In genomic region chr1:91227381-91228054, GRCm38 (mm10) we compare ENCODE assay signal across 10 mouse cellular contexts. TPM values are rescaled to one million over a fixed set of nuclear protein-coding genes. Genes with fewer than 3 reads are reported as not detected.
A peak's percentile ranks its signal among the peaks of the same experiment; 100 is the strongest.
DNase-seq lines count a peak whose midpoint lies in the region; ATAC-seq lines count a peak whose summit lies in the region.
"Had no signal": no experiment of that assay in that cellular context is flagged by ENCODE, and none has a peak within 500 bp of the region (broad histone marks: within the 10 kb centered on the region; RNA-seq: fewer than 3 reads in every experiment).

No protein-coding gene starts in this region.

- WGBS in kidney, embryonic 16.5 days, result 58% methylated on average over 15 of the region's 15 CpGs
- 41% methylated on average over 15 of the region's 15 CpGs for WGBS in intestine, embryonic 16.5 days

- no peak overlapping the region for H3K27ac ChIP-seq in kidney, embryonic 16.5 days (ENCODE audit: low read length)
- peak overlapping the region; percentile 23; the same call in 1 of the 2 replicates for H3K27ac ChIP-seq in intestine, embryonic 16.5 days (ENCODE audit: low read length)
- H3K27ac ChIP-seq: neural tube, embryonic 15.5 days had no signal

- H3K9ac ChIP-seq in kidney, embryonic 16.5 days (replicated peaks; ENCODE audit: low read length), result no peak overlapping the region
- no peak overlapping the region for H3K9ac ChIP-seq in intestine, embryonic 16.5 days (ENCODE audit: low read depth, low read length)
- H3K9ac ChIP-seq: neural tube, embryonic 15.5 days had no signal

- ATAC-seq in kidney, embryonic 16.5 days (ENCODE audit: low FRiP score, low TSS enrichment), result no peak
- ATAC-seq in intestine, embryonic 16.5 days, result no peak
- peak; percentile 46; the same call in 1 of the 2 replicates for ATAC-seq in megakaryocyte-erythroid progenitor cell, adult 5-6 weeks (replicated peaks; ENCODE audit: low FRiP score, low TSS enrichment, poor library complexity, severe bottlenecking)

- H3K4me3 ChIP-seq in kidney, embryonic 16.5 days (ENCODE audit: low read length), result no peak overlapping the region
- no peak overlapping the region for H3K4me3 ChIP-seq in intestine, embryonic 16.5 days (ENCODE audit: low read length)
- H3K4me3 ChIP-seq: neural tube, embryonic 15.5 days had no signal

- no peak overlapping the region for H3K4me2 ChIP-seq in kidney, embryonic 16.5 days (replicated peaks; ENCODE audit: low read depth, low read length)
- H3K4me2 ChIP-seq in intestine, embryonic 16.5 days (ENCODE audit: low read depth, low read length), result no peak overlapping the region
- H3K4me2 ChIP-seq: neural tube, embryonic 15.5 days had no signal

- peaks cover 4% of the 10 kb centered on the region; the same call in 1 of the 2 replicates for H3K4me1 ChIP-seq in kidney, embryonic 16.5 days (ENCODE audit: insufficient read depth, low read length)
- 0 out of 2 replicates have a peak, but pooled peaks cover 2% of the 10 kb centered on the region for H3K4me1 ChIP-seq in intestine, embryonic 16.5 days (ENCODE audit: control insufficient read depth, insufficient read depth, low read length)
- H3K4me1 ChIP-seq: neural tube, embryonic 15.5 days had no signal

- H3K27me3 ChIP-seq in kidney, embryonic 16.5 days (ENCODE audit: insufficient read depth, low read length), result no peaks in the 10 kb centered on the region
- no peaks in the 10 kb centered on the region for H3K27me3 ChIP-seq in intestine, embryonic 16.5 days (replicated peaks; ENCODE audit: control insufficient read depth, insufficient read depth, low read length)
- H3K27me3 ChIP-seq: neural tube, embryonic 15.5 days had no signal

- H3K36me3 ChIP-seq in kidney, embryonic 16.5 days (ENCODE audit: insufficient read depth, low read length), result no peaks in the 10 kb centered on the region
- no peaks in the 10 kb centered on the region for H3K36me3 ChIP-seq in intestine, embryonic 16.5 days (ENCODE audit: control insufficient read depth, insufficient read depth, low read length)
- H3K36me3 ChIP-seq: neural tube, embryonic 15.5 days had no signal

- H3K9me3 ChIP-seq in kidney, embryonic 16.5 days (ENCODE audit: low read length), result no peaks in the 10 kb centered on the region
- no peaks in the 10 kb centered on the region for H3K9me3 ChIP-seq in intestine, embryonic 16.5 days (ENCODE audit: control insufficient read depth, low read length)
- H3K9me3 ChIP-seq: neural tube, embryonic 15.5 days had no signal

- DNase-seq in embryo, embryonic 10.5 days (ENCODE audit: low spot score), result peak; percentile 32
- no peak for DNase-seq in embryo, embryonic 9.5 days (ENCODE audit: extremely low spot score)
- peak; percentile 12 for DNase-seq in kidney, postnatal 14 days
- DNase-seq in layer of hippocampus, adult 9-11 months, result no peak
- DNase-seq in testis, postnatal 10 days (ENCODE audit: low spot score), result no peak
- DNase-seq: kidney, adult 18-20 months had no signal

RNA-seq across cellular contexts. Expression of gene Ube2f, which starts 22.6 kb away (rescaled TPM):
- polyA plus RNA-seq in kidney, embryonic 16.5 days (2015; fragmentation: Nextera tagmentation; extraction: Ambion mirVana), result 71.7 and 74.9 TPM in 2 replicates
- 58.5 and 68.8 TPM in 2 replicates for polyA plus RNA-seq in intestine, embryonic 16.5 days (2015; fragmentation: Nextera tagmentation; extraction: Ambion mirVana)
- total RNA-seq in megakaryocyte-erythroid progenitor cell, adult 5-6 weeks (2014; fragmentation: Nextera tagmentation), result 69.5 and 73.1 TPM in 2 replicates
- total RNA-seq in megakaryocyte-erythroid progenitor cell, adult 5-6 weeks (2017), result 44.1 and 62.4 TPM in 2 replicates

RNA-seq across cellular contexts. Expression of gene Ramp1, which starts 47.9 kb away (rescaled TPM):
- polyA plus RNA-seq in kidney, embryonic 16.5 days (2015; fragmentation: Nextera tagmentation; extraction: Ambion mirVana), result 1.3 and 2.2 TPM in 2 replicates
- 11.4 and 11.9 TPM in 2 replicates for polyA plus RNA-seq in intestine, embryonic 16.5 days (2015; fragmentation: Nextera tagmentation; extraction: Ambion mirVana)
- total RNA-seq in megakaryocyte-erythroid progenitor cell, adult 5-6 weeks (2014; fragmentation: Nextera tagmentation), result 18.7 and 24.7 TPM in 2 replicates
- 28.4 and 48.3 TPM in 2 replicates for total RNA-seq in megakaryocyte-erythroid progenitor cell, adult 5-6 weeks (2017)

Comparison
In these comparisons a context has a peak if more than half of its experiments do, and no peak if none do; other contexts are left out.
1. DNase-seq: peak in embryo, embryonic 10.5 days (single experiment) and kidney, postnatal 14 days (single experiment); none in embryo, embryonic 9.5 days (single experiment), layer of hippocampus, adult 9-11 months (single experiment) and testis, postnatal 10 days (single experiment).